Mouse (Mus musculus) heart, embryonic 14.5 days (tissue): ENCODE measurements around the gene Fbxo21. TPM values are rescaled to one million over a fixed set of nuclear protein-coding genes. Genes with fewer than 3 reads are reported as not detected.

Source experiments
- ATAC-seq: fragments of 200-750 bp; cut with Nextera tagmentation; 2 replicates; pipeline ENCODE4 v1.8.0; 2017; ENCODE audit warnings: low read depth, moderate TSS enrichment; ENCODE audit not compliant: insufficient number of reproducible peaks, insufficient read depth, low FRiP score
- H3K27ac ChIP-seq, 2 experiments: fragments of 200-500 bp in 1 of 2; fragments of 300-500 bp in 1 of 2; sonication (generic) in 1 of 2; replicated peaks in 1 of 2; 2 replicates each; pipeline ENCODE4 v1.5.1; 2012 to 2014; ENCODE audit warnings: low read depth in 2 of 2, low read length in 2 of 2, control low read depth in 1 of 2, mild to moderate bottlenecking in 1 of 2, mixed read lengths in 1 of 2; ENCODE audit not compliant: control insufficient read depth in 1 of 2, insufficient read depth in 1 of 2
- H3K27me3 ChIP-seq: fragments of 300-500 bp; sonication (generic); 2 replicates; pipeline ENCODE4 v1.6.1; 2014; ENCODE audit warnings: mild to moderate bottlenecking, low read length, control low read depth; ENCODE audit not compliant: control insufficient read depth, insufficient read depth
- H3K36me3 ChIP-seq: fragments of 300-500 bp; sonication (generic); 2 replicates; pipeline ENCODE4 v1.6.1; 2014; ENCODE audit warnings: mild to moderate bottlenecking, control low read depth, low read length, mixed read lengths; ENCODE audit not compliant: control insufficient read depth, insufficient read depth
- H3K4me1 ChIP-seq, 2 experiments: fragments of 200-500 bp in 1 of 2; fragments of 300-500 bp in 1 of 2; sonication (generic) in 1 of 2; 2 replicates each; pipeline ENCODE4 v1.6.1; 2012 to 2014; ENCODE audit warnings: low read length in 2 of 2, control low read depth in 1 of 2, mixed read lengths in 1 of 2; ENCODE audit not compliant: control insufficient read depth in 2 of 2, insufficient read depth in 2 of 2
- H3K4me2 ChIP-seq: fragments of 300-500 bp; sonication (generic); 2 replicates; pipeline ENCODE4 v1.6.1; 2014; ENCODE audit warnings: mild to moderate bottlenecking, low read length
- H3K4me3 ChIP-seq, 2 experiments: fragments of 200-500 bp in 1 of 2; fragments of 300-500 bp in 1 of 2; sonication (generic) in 1 of 2; 2 replicates each; pipeline ENCODE4 v1.5.1; 2012 to 2014; ENCODE audit warnings: low read length in 2 of 2, mild to moderate bottlenecking in 2 of 2, control low read depth in 1 of 2, low read depth in 1 of 2, moderate library complexity in 1 of 2; ENCODE audit not compliant: control insufficient read depth in 1 of 2, insufficient read depth in 1 of 2
- H3K9ac ChIP-seq: fragments of 300-500 bp; sonication (generic); 2 replicates; pipeline ENCODE4 v1.6.1; 2014; ENCODE audit warnings: mild to moderate bottlenecking, low read length
- H3K9me3 ChIP-seq: fragments of 300-500 bp; sonication (generic); 2 replicates; pipeline ENCODE4 v1.6.1; 2016; ENCODE audit warnings: low read length, control low read depth; ENCODE audit not compliant: control insufficient read depth
- WGBS: fragments of 180-500 bp; shearing (Covaris S2); extraction: QIAGEN DNeasy Blood & Tissue Kit; methylation state at CpG from one replicate; pipeline ENCODE4 v1.1.7; 2014; 5-methylcytosine and 5-hydroxymethylcytosine counted together
- polyA plus RNA-seq: library from polyadenylated mRNA; unstranded; fragments of >200 nt; fragmentation: Nextera tagmentation; extraction: Ambion mirVana; gene quantifications from 2 replicates; pipeline ENCODE4 v1.2.1, GENCODE M21; 2014

Fbxo21 gene
- 53.8 and 54.0 TPM in 2 replicates for polyA plus RNA-seq

DNA sequence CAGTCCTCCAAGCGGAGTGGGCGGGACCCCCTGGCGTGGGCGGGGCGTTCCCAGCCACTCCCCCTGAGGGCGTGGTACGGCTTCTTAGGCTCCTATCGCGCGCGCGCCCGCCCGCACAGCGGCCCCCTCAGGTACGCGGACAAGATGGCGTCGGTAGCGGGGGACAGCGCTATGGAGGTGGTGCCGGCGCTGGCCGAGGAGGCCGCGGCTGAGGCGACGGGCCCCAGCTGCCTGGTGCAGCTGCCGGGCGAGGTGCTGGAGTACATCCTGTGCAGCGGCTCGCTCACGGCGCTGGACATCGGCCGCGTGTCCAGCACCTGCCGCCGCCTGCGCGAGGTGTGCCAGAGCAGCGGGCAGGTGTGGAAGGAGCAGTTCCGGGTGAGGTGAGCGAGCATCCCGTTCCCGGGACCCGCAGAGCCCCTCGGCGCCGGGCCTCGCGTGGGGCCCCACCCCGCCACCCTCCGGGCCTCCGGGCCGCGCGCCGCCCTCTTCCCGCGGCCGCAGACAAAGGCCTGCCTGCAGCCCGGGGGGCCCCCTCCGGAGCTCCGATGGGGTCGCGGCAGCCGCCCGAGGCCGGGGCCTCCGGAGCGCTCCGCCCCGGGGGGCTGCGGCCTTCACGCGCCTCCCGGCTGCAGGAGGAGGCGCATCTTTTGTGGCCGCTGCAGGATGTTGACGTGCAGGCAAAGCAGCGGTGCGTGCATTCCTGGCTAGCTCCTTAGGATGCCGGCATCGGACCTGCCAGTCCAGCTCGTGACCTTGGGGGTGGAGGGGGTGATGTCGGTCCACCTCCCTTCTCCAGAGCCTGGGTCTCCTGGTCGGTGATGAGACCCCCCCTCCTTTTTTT, at the start of gene Fbxo21:
Gene Fbxo21, plus strand, starts transcription at position 74 of the 844 bp plus-strand sequence.
- peak; percentile 93 for ATAC-seq
- Histone ChIP-seq H3K9me3 (no peaks in the 10 kb centered on the region), H3K9ac (peak within 1 kb of the TSS; percentile 98), H3K4me3 (peak within 1 kb of the TSS; percentile 80 to 99), H3K36me3 (peaks cover 29% of the 10 kb centered on the region), H3K4me2 (peak within 1 kb of the TSS; percentile 77), H3K27ac (peak within 1 kb of the TSS; percentile 25 to 78), H3K4me1 (peaks cover 9 to 12% of the 10 kb centered on the region in 2 experiments), H3K27me3 (no peaks in the 10 kb centered on the region)
- WGBS: under 1% methylated on average over 87 of the region's 88 CpGs

DNA sequence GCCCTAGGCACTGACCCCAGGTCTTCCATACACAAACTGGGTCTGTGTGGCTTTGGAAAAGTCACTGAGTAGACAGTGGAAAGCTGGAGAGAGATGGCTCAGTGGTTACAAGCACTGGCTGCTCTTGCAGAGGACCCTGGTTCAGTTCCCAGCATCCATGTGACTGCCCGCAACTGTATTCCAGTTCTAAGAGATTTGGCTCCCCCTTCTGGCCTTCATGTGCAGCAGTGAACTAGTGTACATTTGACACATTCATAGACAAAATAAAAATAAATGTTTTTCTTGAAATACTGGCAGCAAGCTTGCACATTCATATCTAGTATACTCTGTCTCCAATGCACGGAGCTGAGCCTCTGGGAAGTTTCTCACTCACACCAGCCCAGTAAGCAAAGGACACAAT, 48.0 kb upstream of the Fbxo21 start:
- H3K4me3 ChIP-seq: no peak overlapping the region
- WGBS: 95% methylated on average over 2 of the region's 2 CpGs

DNA sequence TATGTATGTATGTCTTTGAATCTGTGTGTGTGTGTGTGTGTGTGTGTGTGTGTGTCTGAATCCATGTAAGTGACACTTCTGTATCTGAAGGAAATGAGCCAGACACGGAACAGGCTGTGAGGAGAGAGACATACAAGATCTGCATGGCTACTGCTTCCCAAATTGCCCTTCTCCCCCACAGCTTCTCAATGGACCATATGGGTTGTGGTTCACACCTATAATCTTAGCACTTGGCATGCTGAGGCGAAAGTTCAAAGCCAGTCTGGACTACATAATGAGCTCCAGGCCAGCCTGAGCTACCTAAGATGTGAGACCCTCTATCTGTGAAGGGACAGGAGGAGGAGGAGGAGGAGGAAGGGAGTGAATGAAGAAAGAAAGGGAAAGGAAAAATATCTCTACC, 44.3 kb upstream of the Fbxo21 start:
- Histone ChIP-seq H3K9me3 (no peaks in the 10 kb centered on the region), H3K4me2 (no peak overlapping the region), H3K36me3 (no peaks in the 10 kb centered on the region), H3K9ac (no peak overlapping the region), H3K4me3 (no peak overlapping the region), H3K27ac (no peak overlapping the region), H3K4me1 (no peaks in the 10 kb centered on the region), H3K27me3 (peaks cover 8% of the 10 kb centered on the region; the same call in 1 of the 2 replicates)
- no peak for ATAC-seq
- 49% methylated on average over 2 of the region's 2 CpGs for WGBS

More for the DNA sequence above, 48.0 kb upstream of the Fbxo21 start:
- Histone ChIP-seq H3K27me3 (no peaks in the 10 kb centered on the region), H3K9me3 (no peaks in the 10 kb centered on the region), H3K9ac (no peak overlapping the region), H3K36me3 (no peaks in the 10 kb centered on the region), H3K27ac (no peak overlapping the region), H3K4me2 (no peak overlapping the region), H3K4me1 (no peaks in the 10 kb centered on the region)
- ATAC-seq: no peak

DNA sequence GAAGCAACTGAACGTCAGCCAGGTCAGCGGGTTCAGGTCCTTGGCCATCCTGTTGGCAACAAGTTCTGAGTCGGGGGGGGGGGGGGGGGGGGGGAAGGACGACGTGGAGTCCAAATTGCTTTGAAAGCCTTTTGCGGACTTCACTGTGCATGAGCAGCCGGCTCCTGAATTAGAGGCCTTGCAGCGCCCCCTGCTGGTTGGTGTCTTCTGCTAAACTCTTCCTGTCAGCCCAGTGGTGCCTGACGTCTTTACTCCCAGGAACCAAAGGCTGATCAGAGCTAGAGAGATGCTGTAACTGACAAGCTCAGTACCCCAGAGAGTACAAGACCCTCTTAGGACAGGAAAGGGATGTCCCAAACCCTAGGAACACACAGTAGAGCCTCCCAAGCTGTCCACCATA, 43.7 kb upstream of the Fbxo21 start:
- WGBS: 3% methylated on average over 7 of the region's 9 CpGs
- ATAC-seq: no peak; the same call in 1 of the 2 replicates
- H3K4me2 ChIP-seq: no peak overlapping the region

DNA sequence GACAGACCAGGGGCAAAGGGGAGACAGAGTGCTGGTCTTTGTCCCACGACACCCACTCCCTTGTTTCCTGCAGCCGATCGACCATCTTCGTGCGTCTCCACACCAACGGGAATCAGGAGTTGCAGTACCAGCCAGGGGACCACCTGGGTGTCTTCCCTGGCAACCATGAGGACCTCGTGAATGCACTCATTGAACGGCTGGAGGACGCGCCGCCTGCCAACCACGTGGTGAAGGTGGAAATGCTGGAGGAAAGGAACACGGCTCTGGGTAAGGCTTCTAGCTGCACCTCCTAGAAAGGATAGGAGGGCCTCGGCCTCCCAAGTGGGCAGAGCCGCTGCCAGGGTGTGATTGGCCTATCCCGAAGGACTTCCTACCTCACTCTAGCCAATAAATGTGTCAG, 40.2 kb upstream of the Fbxo21 start:
- Histone ChIP-seq H3K9ac (no peak overlapping the region), H3K4me1 (no peaks in the 10 kb centered on the region; a peak in 1 of 4 replicates), H3K27me3 (peaks cover 11% of the 10 kb centered on the region; the same call in 1 of the 2 replicates), H3K27ac (no peak overlapping the region), H3K9me3 (no peaks in the 10 kb centered on the region), H3K36me3 (no peaks in the 10 kb centered on the region), H3K4me3 (no peak overlapping the region), H3K4me2 (no peak overlapping the region)
- 62% methylated on average over 16 of the region's 16 CpGs for WGBS
- ATAC-seq: no peak

More for the DNA sequence above, 43.7 kb upstream of the Fbxo21 start:
- no peak overlapping the region for H3K4me3 ChIP-seq
- H3K9ac ChIP-seq: no peak overlapping the region
- no peak overlapping the region for H3K27ac ChIP-seq
- no peaks in the 10 kb centered on the region for H3K9me3 ChIP-seq
- peaks cover 11% of the 10 kb centered on the region; the same call in 1 of the 2 replicates for H3K27me3 ChIP-seq
- H3K4me1 ChIP-seq: no peaks in the 10 kb centered on the region
- H3K36me3 ChIP-seq: no peaks in the 10 kb centered on the region

DNA sequence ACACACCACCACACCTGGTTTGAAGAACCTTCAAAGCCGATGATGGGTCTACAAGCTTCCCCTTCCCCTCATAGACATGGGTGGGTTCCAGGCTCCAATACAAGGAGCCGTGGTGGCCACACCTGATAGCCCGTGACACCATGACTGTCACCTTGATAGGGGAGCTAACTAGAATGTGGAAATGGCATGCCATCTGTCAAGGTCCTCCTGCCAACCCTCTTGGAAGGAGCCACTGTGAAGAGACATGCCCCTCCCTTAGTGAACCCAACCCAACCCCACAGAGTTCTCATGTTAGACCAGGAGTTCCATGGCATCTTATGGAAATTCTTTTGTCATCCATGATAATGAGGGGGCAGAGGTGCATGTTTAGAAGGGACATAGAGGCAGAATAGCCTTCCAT, 39.3 kb upstream of the Fbxo21 start:
- H3K27me3 ChIP-seq: peaks cover 11% of the 10 kb centered on the region; the same call in 1 of the 2 replicates
- H3K4me3 ChIP-seq: no peak overlapping the region
- no peaks in the 10 kb centered on the region for H3K9me3 ChIP-seq
- H3K36me3 ChIP-seq: no peaks in the 10 kb centered on the region
- 79% methylated on average over 3 of the region's 3 CpGs for WGBS
- H3K9ac ChIP-seq: no peak overlapping the region
- no peak for ATAC-seq
- no peak overlapping the region for H3K27ac ChIP-seq
- no peak overlapping the region for H3K4me2 ChIP-seq
- H3K4me1 ChIP-seq: no peaks in the 10 kb centered on the region; a peak in 1 of 4 replicates

DNA sequence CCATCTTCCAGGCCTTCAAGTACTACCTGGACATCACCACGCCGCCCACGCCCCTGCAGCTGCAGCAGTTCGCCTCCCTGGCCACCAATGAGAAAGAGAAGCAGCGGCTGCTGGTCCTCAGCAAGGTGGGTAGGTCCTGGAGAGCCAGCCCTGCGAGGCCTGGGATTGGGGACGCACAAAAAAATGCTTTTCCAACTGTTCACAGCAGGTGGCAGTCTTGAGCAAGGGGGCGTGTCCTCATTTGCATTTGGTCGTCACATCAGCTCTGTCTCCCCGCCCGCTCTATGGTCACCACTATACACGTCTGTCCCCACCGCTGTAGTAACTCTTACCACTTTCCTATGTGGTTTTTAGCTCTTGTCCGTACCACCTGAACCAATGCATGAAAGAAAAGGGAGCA, 38.3 kb upstream of the Fbxo21 start:
- Histone ChIP-seq H3K4me2 (peak overlapping the region; percentile 68), H3K4me3 (peak overlapping the region; percentile 33), H3K9ac (peak overlapping the region; percentile 54; the same call in 1 of the 2 replicates), H3K9me3 (no peaks in the 10 kb centered on the region), H3K27ac (no peak overlapping the region), H3K4me1 (no peaks in the 10 kb centered on the region; a peak in 1 of 4 replicates), H3K27me3 (peaks cover 11% of the 10 kb centered on the region; the same call in 1 of the 2 replicates), H3K36me3 (no peaks in the 10 kb centered on the region)
- WGBS: 13% methylated on average over 14 of the region's 14 CpGs
- ATAC-seq: peak; percentile 54; the same call in 1 of the 2 replicates
